Mouse (Mus musculus) midbrain, embryonic 11.5 days (tissue): ENCODE results near the gene Adam17. TPM values are rescaled to one million over a fixed set of nuclear protein-coding genes. Genes with fewer than 3 reads are reported as not detected.

ENCODE experiments used
- ATAC-seq: fragments of 200-750 bp; cut with Nextera tagmentation; 2 replicates; pipeline ENCODE4 v1.8.0; 2017; ENCODE audit warnings: moderate TSS enrichment, moderate library complexity; ENCODE audit not compliant: low FRiP score
- DNase-seq: peaks from one replicate; pipeline ENCODE4 v3.0.0; 2015; ENCODE audit warnings: low spot score; ENCODE audit errors: missing footprints
- H3K27ac ChIP-seq: fragments of 300-500 bp; sonication (generic); 2 replicates; pipeline ENCODE4 v1.5.1; 2014; ENCODE audit warnings: low read depth, low read length
- H3K27me3 ChIP-seq: fragments of 300-500 bp; sonication (generic); 2 replicates; pipeline ENCODE4 v1.6.1; 2014; ENCODE audit warnings: mild to moderate bottlenecking, low read length, moderate library complexity, mixed read lengths; ENCODE audit not compliant: control insufficient read depth, insufficient read depth
- H3K36me3 ChIP-seq: fragments of 300-500 bp; sonication (generic); 2 replicates; pipeline ENCODE4 v1.6.1; 2014; ENCODE audit warnings: mild to moderate bottlenecking, low read length, moderate library complexity, mixed read lengths; ENCODE audit not compliant: control insufficient read depth, insufficient read depth
- H3K4me1 ChIP-seq: fragments of 300-500 bp; sonication (generic); 2 replicates; pipeline ENCODE4 v1.6.1; 2014; ENCODE audit warnings: low read length; ENCODE audit not compliant: control insufficient read depth, insufficient read depth
- H3K4me2 ChIP-seq: fragments of 300-500 bp; sonication (generic); 2 replicates; pipeline ENCODE4 v1.6.1; 2014; ENCODE audit warnings: mild to moderate bottlenecking, moderate library complexity
- H3K4me3 ChIP-seq: fragments of 300-500 bp; sonication (generic); 2 replicates; pipeline ENCODE4 v1.5.1; 2014; ENCODE audit warnings: low read depth, low read length
- H3K9ac ChIP-seq: fragments of 300-500 bp; sonication (generic); 2 replicates; pipeline ENCODE4 v1.6.1; 2014; ENCODE audit warnings: low read length
- H3K9me3 ChIP-seq: fragments of 300-500 bp; sonication (generic); 2 replicates; pipeline ENCODE4 v1.6.1; 2016; ENCODE audit warnings: low read length; ENCODE audit not compliant: control insufficient read depth
- WGBS: fragments of 180-500 bp; shearing (Covaris S2); extraction: QIAGEN DNeasy Blood & Tissue Kit; methylation state at CpG from one replicate; pipeline ENCODE4 v1.1.7; 2014; 5-methylcytosine and 5-hydroxymethylcytosine counted together
- polyA plus RNA-seq: library from polyadenylated mRNA; unstranded; fragments of >200 nt; fragmentation: Nextera tagmentation; extraction: Ambion mirVana; gene quantifications from 2 replicates; pipeline ENCODE4 v1.2.1, GENCODE M21; 2014

Adam17 gene
- polyA plus RNA-seq, 1 experiment from 2014 or later, result 38.8 TPM

GRCm38 (mm10) chr12:21333766-21334165 lies 39.7 kb downstream of the Adam17 start:
- H3K9me3 ChIP-seq, result no peaks in the 10 kb centered on the region
- no peaks in the 10 kb centered on the region for H3K27me3 ChIP-seq
- no peak overlapping the region for H3K4me2 ChIP-seq
- H3K4me3 ChIP-seq, result no peak overlapping the region
- H3K36me3 ChIP-seq, result peaks cover 24% of the 10 kb centered on the region
- H3K4me1 ChIP-seq, result no peaks in the 10 kb centered on the region
- DNase-seq (no peak), ATAC-seq (no peak)
- H3K27ac ChIP-seq, result no peak overlapping the region
- 93% methylated on average over 5 of the region's 5 CpGs for WGBS
- no peak overlapping the region for H3K9ac ChIP-seq

DNA sequence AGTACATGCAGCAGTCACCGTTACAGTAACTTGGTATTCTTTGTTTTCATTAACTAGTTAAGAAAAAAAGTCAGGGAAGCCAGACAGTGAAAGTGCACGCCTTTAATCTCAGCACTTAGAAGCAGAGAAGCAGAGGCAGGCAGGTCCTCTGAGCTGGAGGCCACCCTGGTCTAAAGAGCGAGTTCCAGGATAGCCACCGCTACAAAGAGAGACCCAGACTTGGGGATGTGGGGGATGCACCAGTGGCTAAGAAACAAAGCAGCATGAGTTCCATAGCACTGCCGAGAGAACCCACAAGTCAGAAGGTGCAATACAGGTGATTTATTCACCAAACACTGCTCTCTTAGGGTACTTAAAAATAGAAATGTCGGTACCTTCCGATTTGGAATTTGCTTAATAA lies 40.4 kb downstream of the Adam17 start:
- H3K4me2 ChIP-seq, result no peak overlapping the region
- ATAC-seq, result no peak
- no peaks in the 10 kb centered on the region for H3K9me3 ChIP-seq
- H3K4me1 ChIP-seq, result no peaks in the 10 kb centered on the region
- no peak overlapping the region for H3K4me3 ChIP-seq
- H3K27me3 ChIP-seq, result no peaks in the 10 kb centered on the region
- H3K27ac ChIP-seq, result no peak overlapping the region
- no peak overlapping the region for H3K9ac ChIP-seq
- 94% methylated on average over 7 of the region's 7 CpGs for WGBS
- DNase-seq, result peak; percentile 39
- peaks cover 25% of the 10 kb centered on the region for H3K36me3 ChIP-seq

- no peaks in the 10 kb centered on the region for H3K4me1 ChIP-seq
- H3K4me3 ChIP-seq, result no peak overlapping the region
- ATAC-seq, result no peak
- no peak overlapping the region for H3K9ac ChIP-seq
- no peak overlapping the region for H3K27ac ChIP-seq
- H3K27me3 ChIP-seq, result no peaks in the 10 kb centered on the region
- 85% methylated on average over 6 of the region's 6 CpGs for WGBS
- H3K36me3 ChIP-seq, result peaks cover 25% of the 10 kb centered on the region
- H3K4me2 ChIP-seq, result no peak overlapping the region
- DNase-seq, result no peak
- H3K9me3 ChIP-seq, result no peaks in the 10 kb centered on the region
Observed at GRCm38 (mm10) chr12:21331711-21332110, 41.7 kb downstream of the Adam17 start.

GRCm38 (mm10) chr12:21330961-21331576 lies 42.4 kb downstream of the Adam17 start:
- Histone ChIP-seq H3K36me3 (peaks cover 25% of the 10 kb centered on the region), H3K27ac (no peak overlapping the region), H3K27me3 (no peaks in the 10 kb centered on the region), H3K4me3 (no peak overlapping the region), H3K9ac (no peak overlapping the region), H3K4me1 (no peaks in the 10 kb centered on the region), H3K9me3 (no peaks in the 10 kb centered on the region), H3K4me2 (no peak overlapping the region)
- WGBS, result 91% methylated on average over 10 of the region's 10 CpGs
- ATAC-seq (no peak), DNase-seq (peak; percentile 64)

- H3K36me3 ChIP-seq, result peaks cover 27% of the 10 kb centered on the region
- no peaks in the 10 kb centered on the region for H3K4me1 ChIP-seq
- WGBS, result 94% methylated on average over 9 of the region's 9 CpGs
- no peak overlapping the region for H3K9ac ChIP-seq
- no peak overlapping the region for H3K4me3 ChIP-seq
- H3K27me3 ChIP-seq, result no peaks in the 10 kb centered on the region
- no peak overlapping the region for H3K27ac ChIP-seq
- H3K9me3 ChIP-seq, result no peaks in the 10 kb centered on the region
- DNase-seq, result peak; percentile 54
- H3K4me2 ChIP-seq, result no peak overlapping the region
- ATAC-seq, result no peak
Observed at GRCm38 (mm10) chr12:21329661-21330400, 43.6 kb downstream of the Adam17 start.

DNA sequence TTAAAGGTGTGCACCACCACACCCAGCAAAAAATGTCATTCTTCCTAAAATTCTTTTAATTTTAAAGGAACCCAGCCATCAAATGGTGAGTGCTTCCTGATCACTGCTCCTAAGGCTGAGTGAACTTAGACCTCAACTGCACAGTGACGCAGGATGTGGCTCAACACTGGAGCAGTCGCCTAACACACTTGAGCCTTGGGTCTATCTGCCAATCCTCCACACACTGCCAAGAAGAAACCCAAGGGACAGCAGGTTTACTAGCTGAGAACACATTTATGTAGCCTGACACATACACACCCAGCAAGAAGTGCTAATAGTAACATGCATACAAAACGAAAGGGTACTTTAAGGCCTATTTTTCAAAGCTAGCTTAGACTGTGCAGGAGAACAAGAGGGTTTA lies 47.1 kb downstream of the Adam17 start:
- Histone ChIP-seq H3K4me2 (no peak overlapping the region), H3K9ac (no peak overlapping the region), H3K27ac (no peak overlapping the region), H3K9me3 (no peaks in the 10 kb centered on the region), H3K27me3 (no peaks in the 10 kb centered on the region), H3K4me3 (no peak overlapping the region), H3K4me1 (no peaks in the 10 kb centered on the region), H3K36me3 (peaks cover 17% of the 10 kb centered on the region)
- DNase-seq (no peak), ATAC-seq (no peak)
- WGBS, result 89% methylated on average over 3 of the region's 3 CpGs

DNA sequence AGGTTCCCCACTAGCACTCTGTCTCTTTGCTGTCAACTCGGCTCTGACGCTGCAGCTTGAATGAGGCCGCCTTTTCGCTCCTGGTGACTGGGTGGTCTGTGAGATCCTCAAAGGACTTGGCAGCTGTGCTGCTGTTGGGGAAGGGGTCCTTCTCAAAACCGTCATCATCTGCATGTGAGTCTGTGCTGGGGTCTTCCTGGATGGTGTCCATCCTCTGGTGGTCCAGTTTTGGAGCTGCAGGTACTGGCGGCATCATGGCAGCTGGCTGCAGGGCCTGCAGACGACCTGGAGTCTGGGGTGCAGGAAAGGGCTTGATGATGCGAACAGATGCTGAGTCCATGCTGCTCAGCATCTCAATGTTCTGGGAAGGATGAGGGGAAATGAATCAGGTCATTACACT lies 48.2 kb downstream of the Adam17 start:
- DNase-seq, result peak; percentile 60
- no peak for ATAC-seq
- peaks cover 17% of the 10 kb centered on the region for H3K36me3 ChIP-seq
- WGBS, result 91% methylated on average over 8 of the region's 8 CpGs
- H3K9ac ChIP-seq, result no peak overlapping the region
- no peak overlapping the region for H3K4me3 ChIP-seq
- H3K4me1 ChIP-seq, result no peaks in the 10 kb centered on the region
- H3K4me2 ChIP-seq, result no peak overlapping the region
- no peaks in the 10 kb centered on the region for H3K9me3 ChIP-seq
- H3K27ac ChIP-seq, result no peak overlapping the region
- H3K27me3 ChIP-seq, result no peaks in the 10 kb centered on the region

- no peaks in the 10 kb centered on the region for H3K9me3 ChIP-seq
- H3K4me3 ChIP-seq, result no peak overlapping the region
- ATAC-seq (no peak), DNase-seq (peak; percentile 61)
- no peak overlapping the region for H3K4me2 ChIP-seq
- H3K27me3 ChIP-seq, result no peaks in the 10 kb centered on the region
- H3K36me3 ChIP-seq, result peaks cover 14% of the 10 kb centered on the region
- H3K9ac ChIP-seq, result no peak overlapping the region
- 87% methylated on average over 5 of the region's 5 CpGs for WGBS
- H3K4me1 ChIP-seq, result no peaks in the 10 kb centered on the region
- no peak overlapping the region for H3K27ac ChIP-seq
Observed at GRCm38 (mm10) chr12:21324101-21324500, 49.3 kb downstream of the Adam17 start.

GRCm38 (mm10) chr12:21322856-21323255 lies 50.6 kb downstream of the Adam17 start:
- Histone ChIP-seq H3K36me3 (peaks cover 10% of the 10 kb centered on the region), H3K9ac (no peak overlapping the region), H3K27ac (no peak overlapping the region), H3K4me2 (no peak overlapping the region), H3K27me3 (no peaks in the 10 kb centered on the region), H3K9me3 (no peaks in the 10 kb centered on the region), H3K4me1 (no peaks in the 10 kb centered on the region), H3K4me3 (no peak overlapping the region)
- WGBS, result 86% methylated on average over 9 of the region's 9 CpGs
- ATAC-seq, result no peak
- peak; percentile 54 for DNase-seq
